Mouse (Mus musculus): Measurements from ENCODE around the gene Pecam1. TPM values are rescaled to one million over a fixed set of nuclear protein-coding genes. Genes with fewer than 3 reads are reported as not detected.
"Not testable (repeated sequence)": the region's sequence is repeated elsewhere in the genome, so short reads cannot be mapped to it uniquely, and the experiment has no call there.

Gene Pecam1
- polyA plus RNA-seq, 1 experiment, result not detected

DNA sequence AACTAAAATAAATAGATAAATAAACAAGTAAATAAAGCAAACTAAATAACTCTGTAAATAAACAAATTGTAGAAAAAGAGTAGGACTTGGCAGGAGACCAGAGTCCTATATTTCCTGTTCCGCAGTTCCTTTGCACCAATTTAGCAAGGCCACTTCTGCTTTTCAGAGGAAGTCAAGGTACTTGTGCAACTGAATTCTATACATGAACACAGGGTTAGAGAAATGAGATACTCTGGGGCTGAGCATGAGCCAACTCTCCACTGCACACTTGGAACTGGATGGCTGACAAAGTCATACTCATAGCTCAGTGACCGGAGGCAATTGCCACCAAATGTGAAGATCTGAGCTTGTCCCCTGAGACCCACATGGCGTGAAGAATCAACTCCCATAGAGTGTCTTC, 8.6 kb upstream of the Pecam1 start:
- Histone ChIP-seq H3K4me1 (ENCODE audit: control insufficient read depth, insufficient read depth, low read length) (no peaks in the 10 kb centered on the region), H3K4me3 (ENCODE audit: insufficient read depth, low read depth, low read length) (no peak overlapping the region), H3K27ac (ENCODE audit: insufficient read depth, low read depth, low read length) (no peak overlapping the region)
- WGBS, result 90% methylated on average over 3 of the region's 3 CpGs
- TF ChIP-seq CTCF (IDR thresholded peaks at IDR 0.05; ENCODE audit: insufficient read depth, low read depth, low read length) (no peak), POLR2A (IDR thresholded peaks at IDR 0.05; ENCODE audit: insufficient read depth, low read depth, low read length) (no peak)

DNA sequence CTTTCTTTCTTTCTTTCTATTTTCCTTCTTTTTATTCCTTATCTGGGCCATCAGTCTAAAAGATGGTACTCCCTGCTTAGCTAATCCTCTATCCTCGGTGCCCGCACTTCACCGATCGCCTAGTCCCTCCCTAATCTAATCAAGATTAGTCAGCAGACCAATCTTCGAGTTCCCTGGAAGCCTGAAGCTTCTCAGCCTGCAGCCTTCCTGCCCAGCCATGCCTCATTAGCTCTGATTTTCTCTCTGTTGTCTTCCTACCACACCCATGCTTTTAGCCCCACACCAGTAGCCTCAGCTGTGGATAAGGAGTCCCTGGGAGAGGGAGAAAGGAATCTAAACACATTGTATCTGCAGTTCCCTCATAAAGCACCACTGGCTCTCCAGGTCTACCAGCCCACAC, 5.2 kb upstream of the Pecam1 start:
- WGBS, result 25% methylated on average over 5 of the region's 5 CpGs

GRCm38 (mm10) chr11:106753314-106753713, 2.9 kb upstream of the Pecam1 start:
- no peak overlapping the region for H3K27ac ChIP-seq (ENCODE audit: insufficient read depth, low read depth, low read length)
- H3K4me3 ChIP-seq (ENCODE audit: insufficient read depth, low read depth, low read length), result no peak overlapping the region
- 92% methylated on average over 6 of the region's 6 CpGs for WGBS
- no peaks in the 10 kb centered on the region for H3K4me1 ChIP-seq (ENCODE audit: control insufficient read depth, insufficient read depth, low read length)
- no peak for TF ChIP-seq POLR2A (IDR thresholded peaks at IDR 0.05; ENCODE audit: insufficient read depth, low read depth, low read length)
- no peak for TF ChIP-seq CTCF (IDR thresholded peaks at IDR 0.05; ENCODE audit: insufficient read depth, low read depth, low read length)

More for the DNA sequence above, 5.2 kb upstream of the Pecam1 start:
- Histone ChIP-seq H3K4me1 (ENCODE audit: control insufficient read depth, insufficient read depth, low read length) (no peaks in the 10 kb centered on the region), H3K27ac (ENCODE audit: insufficient read depth, low read depth, low read length) (no peak overlapping the region), H3K4me3 (ENCODE audit: insufficient read depth, low read depth, low read length) (no peak overlapping the region)
- no peak for TF ChIP-seq POLR2A (IDR thresholded peaks at IDR 0.05; ENCODE audit: insufficient read depth, low read depth, low read length)
- no peak for TF ChIP-seq CTCF (IDR thresholded peaks at IDR 0.05; ENCODE audit: insufficient read depth, low read depth, low read length)

DNA sequence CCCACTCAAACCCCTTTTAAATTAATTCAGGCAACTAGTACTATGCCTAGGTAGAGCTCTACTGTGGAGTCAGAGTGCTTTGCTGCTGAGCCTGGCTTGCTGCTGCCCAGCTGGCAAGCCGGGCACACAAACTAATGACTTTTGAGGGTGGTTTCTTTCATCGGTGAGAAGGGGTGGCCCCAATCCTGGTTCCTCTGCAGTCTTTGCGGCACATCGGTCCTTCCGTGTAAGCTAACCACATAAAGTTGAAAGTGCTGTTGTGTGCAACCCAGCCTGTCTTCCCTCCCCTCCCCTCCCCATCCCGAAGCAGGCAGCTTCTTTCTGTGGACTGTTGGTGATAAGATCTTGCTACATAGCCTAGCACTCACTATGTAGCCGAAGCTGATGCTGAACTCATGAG, 1.7 kb upstream of the Pecam1 start:
- H3K4me3 ChIP-seq (ENCODE audit: insufficient read depth, low read depth, low read length), result no peak overlapping the region
- H3K27ac ChIP-seq (ENCODE audit: insufficient read depth, low read depth, low read length), result no peak overlapping the region
- H3K4me1 ChIP-seq (ENCODE audit: control insufficient read depth, insufficient read depth, low read length), result no peaks in the 10 kb centered on the region
- TF ChIP-seq CTCF (IDR thresholded peaks at IDR 0.05; ENCODE audit: insufficient read depth, low read depth, low read length), result no peak
- no peak for TF ChIP-seq POLR2A (IDR thresholded peaks at IDR 0.05; ENCODE audit: insufficient read depth, low read depth, low read length)
- 86% methylated on average over 7 of the region's 7 CpGs for WGBS

GRCm38 (mm10) chr11:106751039-106752018, 901 bp upstream of the Pecam1 start, which contains the start of gene Milr1:
Milr1 (plus strand) TSS chr11:106751226.
- H3K4me3 ChIP-seq (ENCODE audit: insufficient read depth, low read depth, low read length), result no peak within 1 kb of the TSS; the same call in 1 of the 2 replicates
- no peak for TF ChIP-seq CTCF (IDR thresholded peaks at IDR 0.05; ENCODE audit: insufficient read depth, low read depth, low read length)
- no peak for TF ChIP-seq POLR2A (IDR thresholded peaks at IDR 0.05; ENCODE audit: insufficient read depth, low read depth, low read length)
- no peak within 1 kb of the TSS for H3K27ac ChIP-seq (ENCODE audit: insufficient read depth, low read depth, low read length)
- H3K4me1 ChIP-seq (ENCODE audit: control insufficient read depth, insufficient read depth, low read length), result no peaks in the 10 kb centered on the region
- 89% methylated on average over 17 of the region's 17 CpGs for WGBS

GRCm38 (mm10) chr11:106749557-106750120, 789 bp downstream of the Pecam1 start:
- H3K4me3 ChIP-seq (ENCODE audit: insufficient read depth, low read depth, low read length); H3K27ac ChIP-seq (ENCODE audit: insufficient read depth, low read depth, low read length); H3K4me1 ChIP-seq (ENCODE audit: control insufficient read depth, insufficient read depth, low read length): not testable (repeated sequence)
- WGBS, result 95% methylated on average over 7 of the region's 7 CpGs

DNA sequence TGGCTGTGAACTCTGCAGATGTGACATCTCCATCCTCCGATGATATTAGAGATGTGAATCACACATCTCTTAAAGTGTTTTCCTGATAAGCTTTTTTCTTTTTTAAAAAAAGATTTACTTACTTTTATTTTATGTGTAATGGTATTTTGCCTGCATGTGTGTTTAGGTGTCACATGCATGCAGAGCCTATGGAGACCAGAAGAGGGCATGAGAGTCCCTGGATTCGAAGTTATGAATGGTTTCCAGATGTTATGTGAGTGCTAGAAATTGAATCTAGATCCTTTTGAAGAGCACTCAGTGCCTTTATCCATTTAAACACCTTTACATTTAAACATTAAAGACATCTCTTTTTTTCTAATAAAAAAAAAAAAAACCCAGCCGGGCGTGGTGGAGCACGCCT, 5.5 kb downstream of the Pecam1 start:
- WGBS, result 91% methylated on average over 5 of the region's 5 CpGs
- Histone ChIP-seq H3K4me1 (ENCODE audit: control insufficient read depth, insufficient read depth, low read length) (peaks cover 6% of the 10 kb centered on the region), H3K4me3 (ENCODE audit: insufficient read depth, low read depth, low read length) (no peak overlapping the region), H3K27ac (ENCODE audit: insufficient read depth, low read depth, low read length) (no peak overlapping the region)
- TF ChIP-seq CTCF (IDR thresholded peaks at IDR 0.05; ENCODE audit: insufficient read depth, low read depth, low read length) (no peak), POLR2A (IDR thresholded peaks at IDR 0.05; ENCODE audit: insufficient read depth, low read depth, low read length) (no peak)

DNA sequence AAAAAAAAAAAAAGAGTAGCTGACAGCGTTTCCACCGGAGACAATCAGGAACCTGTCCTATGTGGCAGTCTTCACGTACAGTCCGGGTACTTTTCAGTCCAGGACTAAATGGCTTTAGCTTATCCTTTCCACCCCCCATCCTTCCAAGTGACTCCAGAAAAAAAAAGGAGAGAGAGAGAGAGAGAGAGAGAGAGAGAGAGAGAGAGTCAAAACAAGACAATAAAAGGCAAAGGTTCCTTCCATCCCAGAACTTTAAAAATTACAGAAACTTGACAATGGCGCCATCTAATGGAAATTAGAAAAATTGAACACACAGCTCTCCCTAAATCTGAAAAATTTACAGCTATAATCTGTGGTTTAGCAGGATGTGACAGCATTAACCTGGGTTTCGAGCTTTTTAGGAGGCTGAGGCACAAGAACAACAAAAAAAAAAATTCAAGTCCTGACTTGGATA, 8.0 kb downstream of the Pecam1 start:
- 31% methylated on average over 6 of the region's 6 CpGs for WGBS
- no peak overlapping the region; the same call in 1 of the 2 replicates for H3K27ac ChIP-seq (ENCODE audit: insufficient read depth, low read depth, low read length)
- H3K4me1 ChIP-seq (ENCODE audit: control insufficient read depth, insufficient read depth, low read length), result peaks cover 16% of the 10 kb centered on the region
- H3K4me3 ChIP-seq (ENCODE audit: insufficient read depth, low read depth, low read length), result no peak overlapping the region
- TF ChIP-seq POLR2A (IDR thresholded peaks at IDR 0.05; ENCODE audit: insufficient read depth, low read depth, low read length) (no peak), CTCF (IDR thresholded peaks at IDR 0.05; ENCODE audit: insufficient read depth, low read depth, low read length) (no peak)

GRCm38 (mm10) chr11:106741826-106742225, 8.6 kb downstream of the Pecam1 start:
- no peak for TF ChIP-seq POLR2A (IDR thresholded peaks at IDR 0.05; ENCODE audit: insufficient read depth, low read depth, low read length)
- TF ChIP-seq CTCF (IDR thresholded peaks at IDR 0.05; ENCODE audit: insufficient read depth, low read depth, low read length), result no peak
- Histone ChIP-seq H3K4me3 (ENCODE audit: insufficient read depth, low read depth, low read length) (no peak overlapping the region), H3K4me1 (ENCODE audit: control insufficient read depth, insufficient read depth, low read length) (peaks cover 21% of the 10 kb centered on the region), H3K27ac (ENCODE audit: insufficient read depth, low read depth, low read length) (peak overlapping the region; percentile 30)
- 90% methylated on average over 3 of the region's 3 CpGs for WGBS

Measured in olfactory bulb, adult 2 months (tissue).